Mouse (Mus musculus) cerebellum, postnatal 10 days (tissue): ENCODE results near the gene Vmn1r226.

ENCODE experiments used
- DNase-seq, 2 experiments: peaks; one replicate each; pipeline ENCODE4 v3.0.0; 2021; ENCODE audit warnings: mixed read lengths in 2 of 2

Gene Vmn1r226

DNA sequence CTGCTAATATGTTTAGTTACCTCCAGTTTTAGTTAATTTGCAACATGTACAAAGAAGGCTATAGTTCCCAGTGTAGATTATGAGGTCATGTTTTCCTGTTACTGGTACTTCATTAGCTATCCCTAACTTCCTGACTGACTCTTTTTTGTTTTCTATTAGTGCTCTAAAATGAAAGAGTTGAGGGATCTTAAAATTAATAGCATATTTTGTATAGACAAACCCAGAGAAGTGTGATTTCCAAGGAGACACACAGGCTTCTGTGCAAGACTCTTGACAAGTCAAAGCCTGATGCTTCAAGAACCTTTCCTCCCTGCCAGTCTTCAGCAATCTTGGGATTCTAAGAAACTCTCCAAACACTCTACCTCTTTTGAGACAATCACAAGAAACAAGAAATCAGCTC is at the start of gene Vmn1r226:
Gene Vmn1r226 (plus strand): TSS at position 301 of the 400 bp plus-strand sequence.
- DNase-seq = no peak

DNA sequence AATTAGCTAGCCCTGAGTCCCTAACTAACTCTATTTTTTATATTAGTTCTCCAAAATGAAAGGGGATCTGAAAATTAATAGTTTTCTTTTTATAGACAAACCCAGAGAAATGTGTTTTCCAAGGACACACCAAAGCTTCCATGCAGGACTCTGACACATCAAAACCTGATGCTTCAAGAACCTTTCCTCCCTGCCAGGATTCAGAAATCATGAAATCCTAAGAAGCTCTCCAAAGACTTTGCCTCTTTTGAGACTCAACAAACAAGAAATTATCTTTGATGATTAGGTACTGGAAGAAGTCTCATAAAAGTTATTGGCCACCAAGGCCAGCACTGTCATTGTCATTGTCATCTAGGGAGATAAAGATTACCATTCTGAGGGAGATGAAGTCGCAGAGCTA is 46.9 kb downstream of the Vmn1r226 start, which contains the start of gene Vmn1r227:
Gene Vmn1r227 (plus strand): TSS at position 301 of the 400 bp plus-strand sequence.
- DNase-seq = no peak
